Mouse (Mus musculus): Measurements from ENCODE around the gene Cdca3. TPM values are rescaled to one million over a fixed set of nuclear protein-coding genes. Genes with fewer than 3 reads are reported as not detected.
"Not testable (repeated sequence)": the region's sequence is repeated elsewhere in the genome, so short reads cannot be mapped to it uniquely, and the experiment has no call there.

Cdca3 gene
- polyA plus RNA-seq, 1 experiment from 2014 or later, result 34.2 TPM

GRCm38 (mm10) chr6:124822049-124822448 lies 7.3 kb upstream of the Cdca3 start:
- H3K27ac ChIP-seq (ENCODE audit: low read depth, low read length), result no peak overlapping the region

GRCm38 (mm10) chr6:124828101-124828592 lies 1.2 kb upstream of the Cdca3 start:
- H3K9me3 ChIP-seq (ENCODE audit: control insufficient read depth, low read length), result no peaks in the 10 kb centered on the region
- peaks cover 14% of the 10 kb centered on the region for H3K4me1 ChIP-seq (ENCODE audit: control insufficient read depth, insufficient read depth, low read depth, low read length)
- 28% methylated on average over 10 of the region's 10 CpGs for WGBS
- ATAC-seq, result no peak
- H3K4me2 ChIP-seq (ENCODE audit: low read length), result peak overlapping the region; percentile 69
- H3K27ac ChIP-seq (ENCODE audit: low read depth, low read length), result peak overlapping the region; percentile 57
- H3K27me3 ChIP-seq (replicated peaks; ENCODE audit: control insufficient read depth, insufficient read depth, low read length), result no peaks in the 10 kb centered on the region
- H3K4me3 ChIP-seq (ENCODE audit: low read length), result peak overlapping the region; percentile 74
- peak overlapping the region; percentile 55 for H3K9ac ChIP-seq (ENCODE audit: low read depth, low read length)
- H3K36me3 ChIP-seq (ENCODE audit: control insufficient read depth, insufficient read depth, low read length), result peaks cover 21% of the 10 kb centered on the region

More at GRCm38 (mm10) chr6:124822049-124822448, 7.3 kb upstream of the Cdca3 start:
- H3K4me1 ChIP-seq (ENCODE audit: control insufficient read depth, insufficient read depth, low read depth, low read length), result no peaks in the 10 kb centered on the region
- no peak overlapping the region for H3K4me3 ChIP-seq (ENCODE audit: low read length)
- no peak for ATAC-seq
- H3K27me3 ChIP-seq (replicated peaks; ENCODE audit: control insufficient read depth, insufficient read depth, low read length), result no peaks in the 10 kb centered on the region
- no peaks in the 10 kb centered on the region for H3K9me3 ChIP-seq (ENCODE audit: control insufficient read depth, low read length)
- H3K36me3 ChIP-seq (ENCODE audit: control insufficient read depth, insufficient read depth, low read length), result peaks cover 69% of the 10 kb centered on the region
- H3K9ac ChIP-seq (ENCODE audit: low read depth, low read length), result no peak overlapping the region
- 94% methylated on average over 4 of the region's 4 CpGs for WGBS
- H3K4me2 ChIP-seq (ENCODE audit: low read length), result no peak overlapping the region

- under 1% methylated on average over 38 of the region's 38 CpGs for WGBS
- H3K27ac ChIP-seq (ENCODE audit: low read depth, low read length), result peak overlapping the region; percentile 93
- peak overlapping the region; percentile 57 for H3K4me2 ChIP-seq (ENCODE audit: low read length)
- peak overlapping the region; percentile 79 for H3K9ac ChIP-seq (ENCODE audit: low read depth, low read length)
- H3K4me3 ChIP-seq (ENCODE audit: low read length), result peak overlapping the region; percentile 74
- H3K4me1 ChIP-seq (ENCODE audit: control insufficient read depth, insufficient read depth, low read depth, low read length), result peaks cover 14% of the 10 kb centered on the region
- H3K27me3 ChIP-seq (replicated peaks; ENCODE audit: control insufficient read depth, insufficient read depth, low read length), result no peaks in the 10 kb centered on the region
- H3K36me3 ChIP-seq (ENCODE audit: control insufficient read depth, insufficient read depth, low read length), result peaks cover 5% of the 10 kb centered on the region
- no peaks in the 10 kb centered on the region for H3K9me3 ChIP-seq (ENCODE audit: control insufficient read depth, low read length)
- peak; percentile 83 for ATAC-seq
Measured at GRCm38 (mm10) chr6:124829799-124830700, 703 bp downstream of the Cdca3 start.

DNA sequence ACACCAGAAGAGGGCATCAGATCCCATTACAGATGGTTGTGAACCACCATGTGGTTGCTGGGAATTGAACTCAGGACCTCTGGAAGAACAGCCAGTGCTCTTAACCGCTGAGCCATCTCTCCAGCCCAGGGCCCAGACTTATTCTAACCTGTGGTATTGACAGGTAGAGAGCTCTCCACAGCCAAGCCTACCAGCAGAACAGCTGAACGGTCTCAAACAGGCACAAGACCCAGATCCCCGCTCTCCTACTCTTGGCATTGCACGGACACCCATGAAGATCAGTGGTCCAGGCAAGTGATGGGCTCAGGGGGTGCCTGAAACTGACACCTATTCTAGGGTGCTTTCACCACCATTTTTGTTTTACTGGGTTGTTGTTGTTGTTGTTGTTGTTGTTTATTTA lies 1.9 kb downstream of the Cdca3 start:
- H3K4me3 ChIP-seq (ENCODE audit: low read length); H3K27ac ChIP-seq (ENCODE audit: low read depth, low read length); H3K9me3 ChIP-seq (ENCODE audit: control insufficient read depth, low read length); H3K27me3 ChIP-seq (replicated peaks; ENCODE audit: control insufficient read depth, insufficient read depth, low read length); H3K9ac ChIP-seq (ENCODE audit: low read depth, low read length); ATAC-seq; H3K36me3 ChIP-seq (ENCODE audit: control insufficient read depth, insufficient read depth, low read length); H3K4me2 ChIP-seq (ENCODE audit: low read length): not testable (repeated sequence)
- H3K4me1 ChIP-seq (ENCODE audit: control insufficient read depth, insufficient read depth, low read depth, low read length), result peaks cover 14% of the 10 kb centered on the region
- WGBS, result 93% methylated on average over 4 of the region's 4 CpGs

GRCm38 (mm10) chr6:124831649-124832048 lies 2.3 kb downstream of the Cdca3 start:
- H3K36me3 ChIP-seq (ENCODE audit: control insufficient read depth, insufficient read depth, low read length), result no peaks in the 10 kb centered on the region
- H3K9ac ChIP-seq (ENCODE audit: low read depth, low read length), result no peak overlapping the region
- no peak overlapping the region for H3K4me2 ChIP-seq (ENCODE audit: low read length)
- no peaks in the 10 kb centered on the region for H3K27me3 ChIP-seq (replicated peaks; ENCODE audit: control insufficient read depth, insufficient read depth, low read length)
- 93% methylated on average over 8 of the region's 8 CpGs for WGBS
- ATAC-seq, result no peak
- H3K9me3 ChIP-seq (ENCODE audit: control insufficient read depth, low read length), result no peaks in the 10 kb centered on the region
- no peak overlapping the region for H3K27ac ChIP-seq (ENCODE audit: low read depth, low read length)
- H3K4me3 ChIP-seq (ENCODE audit: low read length), result no peak overlapping the region
- H3K4me1 ChIP-seq (ENCODE audit: control insufficient read depth, insufficient read depth, low read depth, low read length), result peaks cover 14% of the 10 kb centered on the region

- Histone ChIP-seq H3K4me1 (ENCODE audit: control insufficient read depth, insufficient read depth, low read depth, low read length) (peaks cover 4% of the 10 kb centered on the region), H3K4me2 (ENCODE audit: low read length) (no peak overlapping the region), H3K27me3 (replicated peaks; ENCODE audit: control insufficient read depth, insufficient read depth, low read length) (no peaks in the 10 kb centered on the region), H3K4me3 (ENCODE audit: low read length) (no peak overlapping the region), H3K27ac (ENCODE audit: low read depth, low read length) (no peak overlapping the region), H3K9me3 (ENCODE audit: control insufficient read depth, low read length) (no peaks in the 10 kb centered on the region), H3K9ac (ENCODE audit: low read depth, low read length) (no peak overlapping the region), H3K36me3 (ENCODE audit: control insufficient read depth, insufficient read depth, low read length) (no peaks in the 10 kb centered on the region)
- no peak for ATAC-seq
- 87% methylated on average over 6 of the region's 6 CpGs for WGBS
Measured at GRCm38 (mm10) chr6:124834512-124835081, 5.2 kb downstream of the Cdca3 start.

GRCm38 (mm10) chr6:124835531-124835930 lies 6.2 kb downstream of the Cdca3 start:
- no peak overlapping the region for H3K9ac ChIP-seq (ENCODE audit: low read depth, low read length)
- 59% methylated on average over 10 of the region's 10 CpGs for WGBS
- ATAC-seq, result no peak

GRCm38 (mm10) chr6:124836411-124836810 lies 7.1 kb downstream of the Cdca3 start:
- Histone ChIP-seq H3K4me2 (ENCODE audit: low read length) (no peak overlapping the region), H3K9me3 (ENCODE audit: control insufficient read depth, low read length) (no peaks in the 10 kb centered on the region), H3K27me3 (replicated peaks; ENCODE audit: control insufficient read depth, insufficient read depth, low read length) (no peaks in the 10 kb centered on the region), H3K4me1 (ENCODE audit: control insufficient read depth, insufficient read depth, low read depth, low read length) (peaks cover 7% of the 10 kb centered on the region; the same call in 1 of the 2 replicates), H3K9ac (ENCODE audit: low read depth, low read length) (no peak overlapping the region), H3K27ac (ENCODE audit: low read depth, low read length) (no peak overlapping the region), H3K36me3 (ENCODE audit: control insufficient read depth, insufficient read depth, low read length) (peaks cover 3% of the 10 kb centered on the region; the same call in 1 of the 2 replicates), H3K4me3 (ENCODE audit: low read length) (no peak overlapping the region)
- no peak for ATAC-seq
- 84% methylated on average over 7 of the region's 7 CpGs for WGBS

More at GRCm38 (mm10) chr6:124835531-124835930, 6.2 kb downstream of the Cdca3 start:
- peaks cover 7% of the 10 kb centered on the region; the same call in 1 of the 2 replicates for H3K4me1 ChIP-seq (ENCODE audit: control insufficient read depth, insufficient read depth, low read depth, low read length)
- H3K27me3 ChIP-seq (replicated peaks; ENCODE audit: control insufficient read depth, insufficient read depth, low read length), result no peaks in the 10 kb centered on the region
- H3K4me3 ChIP-seq (ENCODE audit: low read length), result no peak overlapping the region
- H3K4me2 ChIP-seq (ENCODE audit: low read length), result no peak overlapping the region
- H3K27ac ChIP-seq (ENCODE audit: low read depth, low read length), result no peak overlapping the region
- no peaks in the 10 kb centered on the region for H3K9me3 ChIP-seq (ENCODE audit: control insufficient read depth, low read length)
- no peaks in the 10 kb centered on the region for H3K36me3 ChIP-seq (ENCODE audit: control insufficient read depth, insufficient read depth, low read length)

- WGBS, result 5% methylated on average over 8 of the region's 8 CpGs
- Histone ChIP-seq H3K27me3 (replicated peaks; ENCODE audit: control insufficient read depth, insufficient read depth, low read length) (no peaks in the 10 kb centered on the region), H3K36me3 (ENCODE audit: control insufficient read depth, insufficient read depth, low read length) (peaks cover 10% of the 10 kb centered on the region; the same call in 1 of the 2 replicates), H3K4me2 (ENCODE audit: low read length) (no peak overlapping the region), H3K9me3 (ENCODE audit: control insufficient read depth, low read length) (no peaks in the 10 kb centered on the region), H3K4me1 (ENCODE audit: control insufficient read depth, insufficient read depth, low read depth, low read length) (peaks cover 7% of the 10 kb centered on the region; the same call in 1 of the 2 replicates), H3K27ac (ENCODE audit: low read depth, low read length) (no peak overlapping the region), H3K9ac (ENCODE audit: low read depth, low read length) (peak overlapping the region; percentile 22; the same call in 1 of the 2 replicates), H3K4me3 (ENCODE audit: low read length) (no peak overlapping the region)
- peak; percentile 19; the same call in 1 of the 2 replicates for ATAC-seq
Measured at GRCm38 (mm10) chr6:124839805-124840204, 10.5 kb downstream of the Cdca3 start.
